Mouse (Mus musculus) forebrain, embryonic 11.5 days (tissue): ENCODE data around the gene Invs. TPM values are rescaled to one million over a fixed set of nuclear protein-coding genes. Genes with fewer than 3 reads are reported as not detected.
"Not testable (repeated sequence)": the region's sequence is repeated elsewhere in the genome, so short reads cannot be mapped to it uniquely, and the experiment has no call there.

ENCODE experiments used
- ATAC-seq: fragments of 200-750 bp; cut with Nextera tagmentation; replicated peaks from 2 replicates; pipeline ENCODE4 v1.8.0; 2017; ENCODE audit warnings: moderate TSS enrichment; ENCODE audit not compliant: low FRiP score
- DNase-seq: peaks from one replicate; pipeline ENCODE4 v3.0.0-alpha.2; 2017; ENCODE audit warnings: low spot score
- H3K27ac ChIP-seq: fragments of 300-500 bp; sonication (generic); 2 replicates; pipeline ENCODE4 v1.5.1; 2014; ENCODE audit warnings: low read depth, low read length
- H3K27me3 ChIP-seq: fragments of 300-500 bp; sonication (generic); 2 replicates; pipeline ENCODE4 v1.6.1; 2014; ENCODE audit warnings: mild to moderate bottlenecking, low read length, mixed read lengths; ENCODE audit not compliant: control insufficient read depth, insufficient read depth
- H3K36me3 ChIP-seq: fragments of 300-500 bp; sonication (generic); 2 replicates; pipeline ENCODE4 v1.6.1; 2014; ENCODE audit warnings: mild to moderate bottlenecking, low read length, moderate library complexity, mixed read lengths; ENCODE audit not compliant: control insufficient read depth, insufficient read depth
- H3K4me1 ChIP-seq: fragments of 300-500 bp; sonication (generic); replicated peaks from 2 replicates; pipeline ENCODE4 v1.6.1; 2014; ENCODE audit warnings: low read length, mixed read lengths; ENCODE audit not compliant: control insufficient read depth, insufficient read depth
- H3K4me2 ChIP-seq: fragments of 300-500 bp; sonication (generic); 2 replicates; pipeline ENCODE4 v1.6.1; 2014; ENCODE audit warnings: low read depth, mild to moderate bottlenecking, low read length, moderate library complexity, mixed read lengths; ENCODE audit not compliant: severe bottlenecking
- H3K4me3 ChIP-seq: fragments of 300-500 bp; sonication (generic); 2 replicates; pipeline ENCODE4 v1.5.1; 2014; ENCODE audit warnings: low read depth, low read length
- H3K9ac ChIP-seq: fragments of 300-500 bp; sonication (generic); 2 replicates; pipeline ENCODE4 v1.6.1; 2014; ENCODE audit warnings: low read length
- H3K9me3 ChIP-seq: fragments of 300-500 bp; sonication (generic); 2 replicates; pipeline ENCODE4 v1.6.1; 2016; ENCODE audit warnings: low read length, mixed read lengths; ENCODE audit not compliant: control insufficient read depth
- WGBS: fragments of 180-500 bp; shearing (Covaris S2); extraction: QIAGEN DNeasy Blood & Tissue Kit; methylation state at CpG from one replicate; pipeline ENCODE4 v1.1.7; 2014; 5-methylcytosine and 5-hydroxymethylcytosine counted together
- polyA plus RNA-seq: library from polyadenylated mRNA; unstranded; fragments of >200 nt; fragmentation: Nextera tagmentation; extraction: Ambion mirVana; gene quantifications from 2 replicates; pipeline ENCODE4 v1.2.1, GENCODE M21; 2014

Invs gene
- polyA plus RNA-seq, 1 experiment from 2014 or later: 9.8 TPM

DNA sequence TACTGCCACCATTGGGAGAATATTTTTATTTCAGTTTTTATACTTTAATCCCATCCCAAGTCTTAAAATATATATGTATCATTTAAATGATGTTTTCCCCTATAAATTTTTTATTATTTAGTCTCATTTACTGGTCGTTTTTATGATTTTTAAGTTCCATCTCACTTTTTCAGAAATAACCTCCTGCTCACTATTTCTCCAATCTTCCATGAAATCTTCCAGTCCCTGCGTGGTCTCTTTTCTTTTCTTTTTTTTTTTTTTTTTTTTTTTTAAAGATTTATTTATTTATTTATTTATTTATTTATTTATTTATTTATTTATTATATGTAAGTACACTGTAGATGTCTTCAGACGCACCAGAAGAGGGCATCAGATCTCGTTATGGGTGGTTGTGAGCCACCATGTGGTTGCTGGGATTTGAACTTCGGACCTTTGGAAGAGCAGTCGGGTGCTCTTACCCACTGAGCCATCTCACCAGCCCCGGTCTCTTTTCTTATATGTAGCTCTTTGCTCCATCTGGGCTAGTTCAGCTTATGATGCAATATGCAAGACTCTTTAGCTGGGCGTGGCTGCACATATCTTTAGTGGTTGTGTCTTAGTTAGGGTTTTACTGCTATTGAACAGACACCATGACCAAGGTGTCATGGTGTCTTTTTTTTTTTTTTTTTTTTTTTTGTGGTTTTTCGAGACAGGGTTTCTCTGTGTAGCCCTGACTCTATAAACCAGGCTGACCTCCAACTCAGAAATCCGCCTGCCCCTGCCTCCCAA, 126.3 kb downstream of the Invs start:
- WGBS: 87% methylated on average over 9 of the region's 10 CpGs

DNA sequence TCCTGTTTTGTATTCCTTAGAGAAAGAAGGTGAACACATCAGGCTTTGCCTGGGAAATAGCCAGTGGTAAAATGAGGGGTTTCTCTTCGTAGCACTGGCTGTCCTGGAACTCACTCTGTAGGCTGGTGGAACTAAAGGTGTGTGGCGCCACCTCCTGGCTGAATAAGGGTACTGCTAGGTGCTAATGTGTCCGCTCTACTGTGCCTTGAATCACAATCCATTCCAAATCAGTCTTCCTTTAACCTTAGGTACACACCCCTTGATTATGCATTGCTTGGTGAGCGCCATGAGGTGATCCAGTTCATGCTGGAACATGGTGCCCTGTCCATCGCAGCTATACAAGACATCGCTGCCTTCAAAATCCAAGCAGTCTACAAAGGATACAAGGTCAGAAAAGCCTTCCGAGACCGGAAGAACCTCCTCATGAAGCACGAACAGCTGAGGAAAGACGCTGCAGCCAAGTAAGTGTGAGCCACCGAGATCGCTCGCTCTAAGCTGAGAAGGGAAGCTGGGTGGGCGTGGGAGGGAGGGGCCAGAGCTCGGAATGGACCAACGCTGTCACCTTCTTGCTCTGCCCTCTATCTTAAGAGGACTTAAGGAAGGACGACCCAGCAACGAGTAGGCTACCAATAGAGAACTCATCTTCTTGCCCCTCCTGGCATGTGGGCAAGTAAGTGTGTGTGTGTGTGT, 127.9 kb downstream of the Invs start:
- H3K9me3 ChIP-seq: no peaks in the 10 kb centered on the region
- H3K4me3 ChIP-seq: no peak overlapping the region
- H3K36me3 ChIP-seq: no peaks in the 10 kb centered on the region
- DNase-seq: peak; percentile 74
- no peak overlapping the region for H3K27ac ChIP-seq
- H3K4me1 ChIP-seq: no peaks in the 10 kb centered on the region
- WGBS: 39% methylated on average over 18 of the region's 18 CpGs
- no peak overlapping the region for H3K4me2 ChIP-seq
- no peak overlapping the region for H3K9ac ChIP-seq
- 0 out of 2 replicates have a peak, but pooled peaks have one; percentile 36 for ATAC-seq
- no peaks in the 10 kb centered on the region for H3K27me3 ChIP-seq

More for the DNA sequence above, 126.3 kb downstream of the Invs start:
- not testable (repeated sequence) for H3K4me1 ChIP-seq, H3K9ac ChIP-seq, H3K27me3 ChIP-seq, H3K4me3 ChIP-seq, DNase-seq, H3K36me3 ChIP-seq, ATAC-seq, H3K27ac ChIP-seq, H3K4me2 ChIP-seq, H3K9me3 ChIP-seq

DNA sequence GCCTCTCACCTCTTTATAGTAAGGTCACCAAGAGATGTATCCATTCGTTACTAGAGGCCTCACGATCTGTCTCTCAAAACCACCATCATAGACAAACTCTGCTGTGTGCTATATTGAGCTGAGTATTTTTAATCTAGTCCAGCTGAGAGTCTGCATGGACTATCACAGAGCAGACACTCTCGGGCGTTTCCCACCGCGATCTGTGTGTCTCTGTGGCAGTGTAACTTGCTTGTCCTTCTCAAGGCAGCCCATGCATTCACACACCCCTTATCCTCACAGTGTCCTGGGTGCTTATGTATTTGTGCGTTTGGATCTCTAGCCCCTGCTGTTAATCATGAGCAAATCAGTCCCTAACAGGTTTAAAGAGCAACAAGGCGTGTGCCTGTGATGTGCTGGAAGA, 133.9 kb downstream of the Invs start:
- H3K27me3 ChIP-seq: no peaks in the 10 kb centered on the region
- DNase-seq (no peak), ATAC-seq (no peak)
- H3K9ac ChIP-seq: no peak overlapping the region
- H3K4me1 ChIP-seq: no peaks in the 10 kb centered on the region
- no peak overlapping the region for H3K4me3 ChIP-seq
- H3K36me3 ChIP-seq: no peaks in the 10 kb centered on the region
- H3K27ac ChIP-seq: no peak overlapping the region
- WGBS: 88% methylated on average over 8 of the region's 8 CpGs
- H3K9me3 ChIP-seq: no peaks in the 10 kb centered on the region
- no peak overlapping the region for H3K4me2 ChIP-seq

DNA sequence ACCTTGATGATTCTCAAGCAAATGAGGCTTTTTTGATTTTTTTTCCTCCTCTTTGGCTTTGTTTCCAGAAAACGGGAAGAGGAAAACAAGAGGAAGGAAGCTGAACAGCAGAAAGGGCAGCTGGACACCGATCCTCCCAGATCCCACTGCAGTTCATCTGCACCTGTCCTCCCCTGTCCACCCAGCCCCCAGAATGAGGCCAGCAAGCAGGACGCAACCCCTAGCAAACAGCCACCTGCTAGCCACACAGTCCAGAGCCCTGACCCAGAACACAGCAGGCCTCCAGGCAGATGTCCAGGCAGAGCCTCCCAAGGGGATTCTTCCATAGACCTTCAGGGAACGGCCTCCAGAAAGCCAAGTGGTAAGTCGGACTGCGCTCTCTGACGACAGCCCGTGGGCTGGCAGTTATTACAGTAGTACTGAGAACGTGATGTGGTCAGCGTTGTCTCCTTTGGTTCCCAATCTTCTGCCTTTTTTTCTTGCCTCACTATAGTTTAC, 136.3 kb downstream of the Invs start:
- Histone ChIP-seq H3K4me2 (no peak overlapping the region), H3K27ac (no peak overlapping the region), H3K9ac (no peak overlapping the region), H3K4me1 (no peaks in the 10 kb centered on the region), H3K9me3 (no peaks in the 10 kb centered on the region), H3K27me3 (no peaks in the 10 kb centered on the region), H3K36me3 (no peaks in the 10 kb centered on the region), H3K4me3 (no peak overlapping the region)
- DNase-seq (no peak), ATAC-seq (no peak)
- WGBS: 83% methylated on average over 10 of the region's 10 CpGs

DNA sequence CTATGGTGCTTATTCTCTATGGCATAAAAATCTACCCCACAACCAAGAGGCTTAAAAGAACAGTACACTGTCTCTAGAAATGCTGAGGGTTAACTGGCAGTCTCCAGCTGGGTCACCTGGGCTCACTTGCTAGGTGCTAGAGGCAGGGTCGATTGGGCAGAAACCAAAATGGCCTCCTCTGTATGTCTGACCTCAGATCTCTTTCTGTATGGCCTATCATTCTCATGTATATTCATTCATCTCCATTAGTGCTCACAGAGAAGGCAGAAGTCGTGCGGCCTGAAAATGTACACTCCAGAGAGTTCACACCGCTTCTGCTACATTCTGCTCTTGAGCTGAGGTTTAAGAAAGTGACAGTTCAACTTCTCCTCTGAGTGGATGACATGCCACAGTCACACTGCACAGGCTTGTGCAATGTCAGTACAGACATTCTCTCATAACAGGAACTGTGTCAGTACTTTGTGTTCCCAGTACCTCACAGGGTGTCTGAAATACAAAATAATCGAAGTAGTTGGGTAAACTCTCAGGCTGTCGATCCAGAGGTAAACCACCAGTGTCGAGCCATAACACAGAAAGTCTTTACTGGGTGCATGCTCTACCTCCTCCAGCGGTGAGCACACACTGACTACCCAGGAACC, 139.4 kb downstream of the Invs start:
- H3K27me3 ChIP-seq: no peaks in the 10 kb centered on the region
- H3K9me3 ChIP-seq: no peaks in the 10 kb centered on the region
- H3K36me3 ChIP-seq: no peaks in the 10 kb centered on the region; the same call in 1 of the 2 replicates
- no peak overlapping the region for H3K27ac ChIP-seq
- no peak overlapping the region for H3K9ac ChIP-seq
- ATAC-seq (no peak), DNase-seq (no peak)
- H3K4me3 ChIP-seq: no peak overlapping the region
- no peaks in the 10 kb centered on the region for H3K4me1 ChIP-seq
- H3K4me2 ChIP-seq: no peak overlapping the region
- WGBS: 95% methylated on average over 8 of the region's 8 CpGs

DNA sequence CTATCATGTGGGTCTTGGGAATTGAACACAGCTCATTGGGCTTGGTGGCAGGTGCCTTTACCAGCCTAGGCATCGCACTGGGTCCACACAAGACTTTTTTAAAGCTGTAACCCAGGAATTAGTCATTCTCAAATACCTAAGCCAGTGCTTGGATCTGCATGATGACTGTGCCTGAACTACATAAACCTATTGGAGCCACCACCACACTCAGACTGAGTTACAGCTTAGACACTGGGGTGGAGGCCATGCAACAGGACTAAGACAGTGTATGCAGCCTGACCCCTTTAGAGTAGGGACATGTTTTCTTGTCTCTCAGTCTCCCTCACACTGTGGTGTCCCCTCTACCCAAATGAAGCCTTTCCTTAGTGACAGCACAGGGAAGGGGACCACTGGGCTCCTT, 143.1 kb downstream of the Invs start:
- DNase-seq: no peak
- Histone ChIP-seq H3K27ac (no peak overlapping the region), H3K9me3 (no peaks in the 10 kb centered on the region), H3K4me3 (no peak overlapping the region), H3K27me3 (no peaks in the 10 kb centered on the region), H3K4me2 (no peak overlapping the region), H3K36me3 (no peaks in the 10 kb centered on the region; the same call in 1 of the 2 replicates), H3K4me1 (no peaks in the 10 kb centered on the region), H3K9ac (no peak overlapping the region)
- no peak for ATAC-seq
- WGBS: 93% methylated on average over 1 of the region's 1 CpGs

DNA sequence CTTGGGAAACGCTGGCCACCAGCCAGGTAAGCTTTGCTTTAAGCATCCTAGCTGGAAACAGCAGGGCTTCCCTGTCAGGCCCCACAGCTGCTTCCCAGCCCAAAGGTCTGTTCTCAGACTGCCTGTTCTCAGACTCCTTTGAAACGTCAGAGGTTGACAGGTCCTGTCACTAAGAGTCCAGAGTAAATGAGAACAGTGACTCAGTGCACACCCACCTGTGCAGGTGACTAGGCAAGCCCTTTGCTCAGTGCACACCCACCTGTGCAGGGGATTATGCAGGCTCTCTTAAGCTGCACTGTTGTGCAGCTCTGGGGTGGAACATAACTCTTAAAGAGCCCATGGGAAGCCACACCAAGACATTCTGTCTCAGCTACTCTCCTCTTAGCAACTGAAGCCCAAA, 144.2 kb downstream of the Invs start:
- no peaks in the 10 kb centered on the region; the same call in 1 of the 2 replicates for H3K36me3 ChIP-seq
- H3K27me3 ChIP-seq: no peaks in the 10 kb centered on the region
- H3K4me2 ChIP-seq: no peak overlapping the region
- H3K9me3 ChIP-seq: no peaks in the 10 kb centered on the region
- ATAC-seq (no peak), DNase-seq (no peak)
- no peaks in the 10 kb centered on the region for H3K4me1 ChIP-seq
- H3K27ac ChIP-seq: no peak overlapping the region
- H3K4me3 ChIP-seq: no peak overlapping the region
- WGBS: 58% methylated on average over 2 of the region's 2 CpGs
- no peak overlapping the region for H3K9ac ChIP-seq

DNA sequence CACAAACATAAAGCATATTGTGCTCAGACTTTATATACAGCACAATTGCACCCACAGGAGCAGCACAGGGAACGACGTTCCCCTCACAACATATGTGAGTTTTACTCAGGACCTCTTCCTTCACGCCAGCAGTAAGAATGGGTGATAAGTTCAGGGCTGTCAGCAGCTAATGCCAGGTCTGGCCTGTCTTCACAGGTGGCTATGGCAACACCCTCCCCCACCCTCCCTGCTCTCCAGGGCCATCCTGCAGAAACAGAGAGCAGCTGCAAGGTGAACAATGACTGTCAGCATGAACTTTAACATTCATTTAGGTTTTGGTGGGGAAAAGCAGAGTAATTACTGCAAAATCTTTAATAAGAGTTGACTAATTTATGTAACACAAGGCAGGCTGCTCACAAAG, 147.9 kb downstream of the Invs start:
- Histone ChIP-seq H3K9ac (no peak overlapping the region), H3K27me3 (no peaks in the 10 kb centered on the region), H3K4me2 (no peak overlapping the region), H3K4me3 (no peak overlapping the region), H3K9me3 (no peaks in the 10 kb centered on the region), H3K4me1 (no peaks in the 10 kb centered on the region), H3K27ac (no peak overlapping the region), H3K36me3 (peaks cover 9% of the 10 kb centered on the region)
- DNase-seq (no peak), ATAC-seq (no peak)
- 80% methylated on average over 3 of the region's 3 CpGs for WGBS
